Mouse (Mus musculus) intestine, postnatal 0 days (tissue): ENCODE data around the gene Pgpep1. TPM values are rescaled to one million over a fixed set of nuclear protein-coding genes. Genes with fewer than 3 reads are reported as not detected.

Experiments
- ATAC-seq: fragments of 200-750 bp; cut with Nextera tagmentation; 2 replicates; pipeline ENCODE4 v1.8.0; 2017; ENCODE audit warnings: mild to moderate bottlenecking, moderate TSS enrichment, moderate library complexity
- H3K27ac ChIP-seq: fragments of 300-500 bp; sonication (generic); 2 replicates; pipeline ENCODE4 v1.5.1; 2014; ENCODE audit warnings: mild to moderate bottlenecking, low read depth, low read length, moderate library complexity
- H3K27me3 ChIP-seq: fragments of 300-500 bp; sonication (generic); replicated peaks from 2 replicates; pipeline ENCODE4 v1.6.1; 2014; ENCODE audit warnings: low read length, mixed read lengths; ENCODE audit not compliant: control insufficient read depth, insufficient read depth
- H3K36me3 ChIP-seq: fragments of 300-500 bp; sonication (generic); 2 replicates; pipeline ENCODE4 v1.6.1; 2014; ENCODE audit warnings: mild to moderate bottlenecking, moderate library complexity; ENCODE audit not compliant: control insufficient read depth, insufficient read depth
- H3K4me1 ChIP-seq: fragments of 300-500 bp; sonication (generic); replicated peaks from 2 replicates; pipeline ENCODE4 v1.6.1; 2014; ENCODE audit warnings: antibody characterized with exemption, low read length, mixed read lengths; ENCODE audit not compliant: control insufficient read depth, insufficient read depth
- H3K4me2 ChIP-seq: fragments of 300-500 bp; sonication (generic); replicated peaks from 2 replicates; pipeline ENCODE4 v1.6.1; 2014; ENCODE audit warnings: low read depth, mild to moderate bottlenecking, moderate library complexity
- H3K4me3 ChIP-seq: fragments of 300-500 bp; sonication (generic); 2 replicates; pipeline ENCODE4 v1.5.1; 2014; ENCODE audit warnings: low read depth, low read length
- H3K9ac ChIP-seq: fragments of 300-500 bp; sonication (generic); 2 replicates; pipeline ENCODE4 v1.6.1; 2014; ENCODE audit warnings: mild to moderate bottlenecking, low read depth, low read length
- H3K9me3 ChIP-seq: fragments of 300-500 bp; sonication (generic); 2 replicates; pipeline ENCODE4 v1.6.1; 2016; ENCODE audit warnings: mixed run types; ENCODE audit not compliant: control insufficient read depth
- CTCF ChIP-seq: sonication (generic); IDR thresholded peaks from 2 replicates; pipeline ENCODE4 v1.5.1; 2016; ENCODE audit warnings: low read depth, mild to moderate bottlenecking, control low read depth, antibody characterized with exemption, moderate library complexity
- WGBS: fragments of 180-500 bp; shearing (Covaris S2); extraction: QIAGEN DNeasy Blood & Tissue Kit; methylation state at CpG from one replicate; pipeline ENCODE4 v1.1.7; 2014; 5-methylcytosine and 5-hydroxymethylcytosine counted together
- polyA plus RNA-seq: library from polyadenylated mRNA; unstranded; fragments of >200 nt; fragmentation: Nextera tagmentation; extraction: Ambion mirVana; gene quantifications from 2 replicates; pipeline ENCODE4 v1.2.1, GENCODE M21; 2015

The Pgpep1 gene
- polyA plus RNA-seq, 1 experiment from 2014 or later: 79.0 TPM

- Histone ChIP-seq H3K9ac (no peak overlapping the region), H3K4me2 (no peak overlapping the region), H3K4me1 (no peaks in the 10 kb centered on the region), H3K4me3 (no peak overlapping the region), H3K36me3 (no peaks in the 10 kb centered on the region), H3K27me3 (no peaks in the 10 kb centered on the region), H3K27ac (no peak overlapping the region), H3K9me3 (no peaks in the 10 kb centered on the region)
- 41% methylated on average over 3 of the region's 3 CpGs for WGBS
- no peak for TF ChIP-seq CTCF
- no peak for ATAC-seq
Observed at GRCm38 (mm10) chr8:70622220-70622619, 38.0 kb downstream of the Pgpep1 start.

GRCm38 (mm10) chr8:70618888-70619334 is 41.3 kb downstream of the Pgpep1 start:
- Histone ChIP-seq H3K4me3 (no peak overlapping the region), H3K4me2 (no peak overlapping the region; the same call in 1 of the 2 replicates), H3K36me3 (no peaks in the 10 kb centered on the region), H3K9me3 (no peaks in the 10 kb centered on the region), H3K9ac (no peak overlapping the region), H3K27me3 (no peaks in the 10 kb centered on the region), H3K4me1 (no peaks in the 10 kb centered on the region), H3K27ac (no peak overlapping the region)
- ATAC-seq: peak; percentile 77
- 24% methylated on average over 9 of the region's 9 CpGs for WGBS
- no peak for TF ChIP-seq CTCF

- Histone ChIP-seq H3K9me3 (no peaks in the 10 kb centered on the region), H3K9ac (no peak overlapping the region), H3K4me3 (no peak overlapping the region), H3K27ac (no peak overlapping the region), H3K4me1 (no peaks in the 10 kb centered on the region), H3K4me2 (no peak overlapping the region; the same call in 1 of the 2 replicates), H3K36me3 (no peaks in the 10 kb centered on the region), H3K27me3 (no peaks in the 10 kb centered on the region)
- ATAC-seq: no peak
- 82% methylated on average over 11 of the region's 11 CpGs for WGBS
- no peak for TF ChIP-seq CTCF
Observed at GRCm38 (mm10) chr8:70617985-70618384, 42.2 kb downstream of the Pgpep1 start.

GRCm38 (mm10) chr8:70616645-70617044 is 43.5 kb downstream of the Pgpep1 start:
- WGBS: 61% methylated on average over 11 of the region's 11 CpGs
- H3K27ac ChIP-seq: no peak overlapping the region
- H3K9ac ChIP-seq: no peak overlapping the region
- no peak for TF ChIP-seq CTCF
- H3K4me2 ChIP-seq: 0 out of 2 replicates have a peak overlapping the region, but pooled peaks have one; percentile 4
- H3K36me3 ChIP-seq: no peaks in the 10 kb centered on the region
- H3K9me3 ChIP-seq: no peaks in the 10 kb centered on the region
- no peak for ATAC-seq
- H3K4me3 ChIP-seq: no peak overlapping the region
- no peaks in the 10 kb centered on the region for H3K4me1 ChIP-seq
- H3K27me3 ChIP-seq: no peaks in the 10 kb centered on the region

GRCm38 (mm10) chr8:70615894-70616293 is 44.3 kb downstream of the Pgpep1 start, which contains the start of gene Lrrc25:
Lrrc25 (plus strand) TSS chr8:70616155.
- H3K4me2 ChIP-seq: 0 out of 2 replicates have a peak within 1 kb of the TSS, but pooled peaks have one; percentile 4
- no peak within 1 kb of the TSS for H3K4me3 ChIP-seq
- H3K4me1 ChIP-seq: no peaks in the 10 kb centered on the region
- ATAC-seq: no peak
- H3K36me3 ChIP-seq: no peaks in the 10 kb centered on the region
- H3K9me3 ChIP-seq: no peaks in the 10 kb centered on the region
- no peak for TF ChIP-seq CTCF
- no peak within 1 kb of the TSS for H3K27ac ChIP-seq
- H3K27me3 ChIP-seq: no peaks in the 10 kb centered on the region
- WGBS: 78% methylated on average over 3 of the region's 3 CpGs
- no peak within 1 kb of the TSS for H3K9ac ChIP-seq

GRCm38 (mm10) chr8:70615281-70615680 is 44.9 kb downstream of the Pgpep1 start:
- Histone ChIP-seq H3K27me3 (no peaks in the 10 kb centered on the region), H3K9me3 (no peaks in the 10 kb centered on the region), H3K4me3 (no peak overlapping the region), H3K9ac (no peak overlapping the region), H3K36me3 (no peaks in the 10 kb centered on the region), H3K4me2 (no peak overlapping the region), H3K27ac (no peak overlapping the region), H3K4me1 (0 out of 2 replicates have a peak, but pooled peaks cover 3% of the 10 kb centered on the region)
- 79% methylated on average over 8 of the region's 8 CpGs for WGBS
- no peak for ATAC-seq
- TF ChIP-seq CTCF: no peak
